ENCODE assay signal across 8 mouse cellular contexts in genomic region chr19:29251958-29252801, GRCm38 (mm10). TPM values are rescaled to one million over a fixed set of nuclear protein-coding genes. Genes with fewer than 3 reads are reported as not detected.
A peak's percentile ranks its signal among the peaks of the same experiment; 100 is the strongest.
DNase-seq lines count a peak whose midpoint lies in the region; ATAC-seq and TF ChIP-seq lines count a peak whose summit lies in the region.

No protein-coding gene starts in this region.

- no peak for TF ChIP-seq EP300 in liver, postnatal 0 days (IDR thresholded peaks at IDR 0.05; ENCODE audit: low read depth)

- H3K27ac ChIP-seq in forebrain, embryonic 13.5 days: peak overlapping the region; percentile 98
- H3K27ac ChIP-seq in intestine, postnatal 0 days (ENCODE audit: low read depth, low read length): peak overlapping the region; percentile 99
- H3K27ac ChIP-seq in liver, postnatal 0 days (ENCODE audit: low read depth): peak overlapping the region; percentile 98

- peaks cover 55% of the 10 kb centered on the region for H3K4me1 ChIP-seq in megakaryocyte, embryonic 14.5 days
- peaks cover 64% of the 10 kb centered on the region for H3K4me1 ChIP-seq in forebrain, embryonic 13.5 days
- 0 out of 2 replicates have a peak, but pooled peaks cover 4% of the 10 kb centered on the region for H3K4me1 ChIP-seq in intestine, postnatal 0 days (replicated peaks; ENCODE audit: control insufficient read depth, insufficient read depth, low read length)
- H3K4me1 ChIP-seq in liver, postnatal 0 days (ENCODE audit: insufficient read depth): peaks cover 47% of the 10 kb centered on the region

- H3K27me3 ChIP-seq in megakaryocyte, embryonic 14.5 days (replicated peaks): no peaks in the 10 kb centered on the region
- H3K27me3 ChIP-seq in forebrain, embryonic 13.5 days: no peaks in the 10 kb centered on the region
- no peaks in the 10 kb centered on the region for H3K27me3 ChIP-seq in intestine, postnatal 0 days (replicated peaks; ENCODE audit: control insufficient read depth, insufficient read depth, low read length)
- H3K27me3 ChIP-seq in liver, postnatal 0 days (ENCODE audit: insufficient read depth, low read length): no peaks in the 10 kb centered on the region

- H3K4me3 ChIP-seq in megakaryocyte, embryonic 14.5 days (replicated peaks): peak overlapping the region; percentile 98
- peak overlapping the region; percentile 92 for H3K4me3 ChIP-seq in forebrain, embryonic 13.5 days
- peak overlapping the region; percentile 87 for H3K4me3 ChIP-seq in intestine, postnatal 0 days (ENCODE audit: low read depth, low read length)
- peak overlapping the region; percentile 97 for H3K4me3 ChIP-seq in liver, postnatal 0 days (ENCODE audit: low read depth, low read length)

- DNase-seq in adrenal gland, postnatal 14 days: peak; percentile 31
- DNase-seq in liver, postnatal 0 days: peak; percentile 63
- peak; percentile 46 for DNase-seq in right cerebral cortex, postnatal 14 days
- no peak for DNase-seq in MN1 (ENCODE audit: low spot score)

- H3K36me3 ChIP-seq in megakaryocyte, embryonic 14.5 days (replicated peaks; ENCODE audit: low read length): peaks cover 29% of the 10 kb centered on the region
- H3K36me3 ChIP-seq in forebrain, embryonic 13.5 days (ENCODE audit: poor library complexity, severe bottlenecking): no peaks in the 10 kb centered on the region
- no peaks in the 10 kb centered on the region for H3K36me3 ChIP-seq in intestine, postnatal 0 days (ENCODE audit: control insufficient read depth, insufficient read depth)
- no peaks in the 10 kb centered on the region for H3K36me3 ChIP-seq in liver, postnatal 0 days (replicated peaks; ENCODE audit: insufficient read depth, low read length)

- under 1% methylated on average over 37 of the region's 44 CpGs for WGBS in forebrain, embryonic 13.5 days
- under 1% methylated on average over 27 of the region's 44 CpGs for WGBS in intestine, postnatal 0 days
- WGBS in liver, postnatal 0 days (ENCODE audit: insufficient replicate concordance): under 1% methylated on average over 40 of the region's 44 CpGs

- peak overlapping the region; percentile 83 for H3K4me2 ChIP-seq in forebrain, embryonic 13.5 days
- H3K4me2 ChIP-seq in intestine, postnatal 0 days (replicated peaks; ENCODE audit: low read depth): peak overlapping the region; percentile 70
- peak overlapping the region; percentile 84 for H3K4me2 ChIP-seq in liver, postnatal 0 days (ENCODE audit: low read depth, low read length)

- H3K9me3 ChIP-seq in megakaryocyte, embryonic 14.5 days: no peaks in the 10 kb centered on the region
- no peaks in the 10 kb centered on the region for H3K9me3 ChIP-seq in forebrain, embryonic 13.5 days (replicated peaks)
- H3K9me3 ChIP-seq in intestine, postnatal 0 days (ENCODE audit: control insufficient read depth): no peaks in the 10 kb centered on the region
- H3K9me3 ChIP-seq in liver, postnatal 0 days (ENCODE audit: low read length): no peaks in the 10 kb centered on the region

- no peak for ATAC-seq in megakaryocyte, adult 5-6 weeks (ENCODE audit: poor library complexity, severe bottlenecking)
- peak; percentile 65; the same call in 1 of the 2 replicates for ATAC-seq in forebrain, embryonic 13.5 days
- peak; percentile 45 for ATAC-seq in intestine, postnatal 0 days
- peak; percentile 30 for ATAC-seq in liver, postnatal 0 days

- H3K9ac ChIP-seq in forebrain, embryonic 13.5 days: peak overlapping the region; percentile 95
- H3K9ac ChIP-seq in intestine, postnatal 0 days (ENCODE audit: low read depth, low read length): peak overlapping the region; percentile 91
- peak overlapping the region; percentile 99 for H3K9ac ChIP-seq in liver, postnatal 0 days (replicated peaks)

- TF ChIP-seq CTCF in intestine, postnatal 0 days (IDR thresholded peaks at IDR 0.05; ENCODE audit: low read depth): no peak
- TF ChIP-seq CTCF in liver, postnatal 0 days (IDR thresholded peaks at IDR 0.05; ENCODE audit: low read depth): no peak

RNA-seq across cellular contexts. Expression of gene Jak2, which starts 0.6 kb away (rescaled TPM):
- 1.4 and 3.2 TPM in 2 replicates for polyA plus RNA-seq in megakaryocyte, embryonic 14.5 days (2012; ENCODE audit: insufficient read depth, low replicate concordance)
- total RNA-seq in megakaryocyte, adult 5-6 weeks (2015): 74.6 and 82.1 TPM in 2 replicates
- 80.8 and 83.2 TPM in 2 replicates for total RNA-seq in megakaryocyte, adult 5-6 weeks (2017)
- 19.6 and 22.3 TPM in 2 replicates for total RNA-seq in adrenal gland, postnatal 14 days (2021)
- 10.1 and 10.7 TPM in 2 replicates for polyA plus RNA-seq in forebrain, embryonic 13.5 days (2015; fragmentation: Nextera tagmentation; extraction: Ambion mirVana)
- polyA plus RNA-seq in intestine, postnatal 0 days (2015; fragmentation: Nextera tagmentation; extraction: Ambion mirVana): 11.2 and 11.7 TPM in 2 replicates
- 5.6 and 6.0 TPM in 2 replicates for polyA plus RNA-seq in liver, postnatal 0 days (2015; fragmentation: Nextera tagmentation; extraction: Ambion mirVana)
